Mouse (Mus musculus) forebrain, embryonic 12.5 days (tissue): ENCODE measurements around the gene S100a14. TPM values are rescaled to one million over a fixed set of nuclear protein-coding genes. Genes with fewer than 3 reads are reported as not detected.

Experiments
- ATAC-seq: fragments of 200-750 bp; cut with Nextera tagmentation; 2 replicates; pipeline ENCODE4 v1.8.0; 2017; ENCODE audit warnings: moderate TSS enrichment; ENCODE audit not compliant: low FRiP score
- H3K27ac ChIP-seq: fragments of 300-500 bp; sonication (generic); 2 replicates; pipeline ENCODE4 v1.5.1; 2016; ENCODE audit warnings: mild to moderate bottlenecking
- H3K27me3 ChIP-seq: fragments of 300-500 bp; sonication (generic); 2 replicates; pipeline ENCODE4 v1.6.1; 2016; ENCODE audit warnings: mild to moderate bottlenecking
- H3K36me3 ChIP-seq: fragments of 300-500 bp; sonication (generic); replicated peaks from 2 replicates; pipeline ENCODE4 v1.6.1; 2016; ENCODE audit warnings: mild to moderate bottlenecking
- H3K4me1 ChIP-seq: fragments of 300-500 bp; sonication (generic); 2 replicates; pipeline ENCODE4 v1.6.1; 2016
- H3K4me2 ChIP-seq: fragments of 300-500 bp; sonication (generic); 2 replicates; pipeline ENCODE4 v1.6.1; 2016; ENCODE audit warnings: mild to moderate bottlenecking, moderate library complexity
- H3K4me3 ChIP-seq: fragments of 300-500 bp; sonication (generic); replicated peaks from 2 replicates; pipeline ENCODE4 v1.5.1; 2016; ENCODE audit warnings: mild to moderate bottlenecking
- H3K9ac ChIP-seq: fragments of 300-500 bp; sonication (generic); 2 replicates; pipeline ENCODE4 v1.6.1; 2016; ENCODE audit warnings: mild to moderate bottlenecking
- H3K9me3 ChIP-seq: fragments of 300-500 bp; sonication (generic); 2 replicates; pipeline ENCODE4 v1.6.1; 2016
- WGBS: fragments of 180-500 bp; shearing (Covaris S2); methylation state at CpG from one replicate; pipeline ENCODE4 v1.1.7; 2016; 5-methylcytosine and 5-hydroxymethylcytosine counted together
- polyA plus RNA-seq: library from polyadenylated mRNA; unstranded; fragments of >200 nt; fragmentation: Nextera tagmentation; extraction: Ambion mirVana; gene quantifications from 2 replicates; pipeline ENCODE4 v1.2.1, GENCODE M21; 2016

S100a14 gene
- polyA plus RNA-seq, 1 experiment from 2014 or later: 0.24 TPM

DNA sequence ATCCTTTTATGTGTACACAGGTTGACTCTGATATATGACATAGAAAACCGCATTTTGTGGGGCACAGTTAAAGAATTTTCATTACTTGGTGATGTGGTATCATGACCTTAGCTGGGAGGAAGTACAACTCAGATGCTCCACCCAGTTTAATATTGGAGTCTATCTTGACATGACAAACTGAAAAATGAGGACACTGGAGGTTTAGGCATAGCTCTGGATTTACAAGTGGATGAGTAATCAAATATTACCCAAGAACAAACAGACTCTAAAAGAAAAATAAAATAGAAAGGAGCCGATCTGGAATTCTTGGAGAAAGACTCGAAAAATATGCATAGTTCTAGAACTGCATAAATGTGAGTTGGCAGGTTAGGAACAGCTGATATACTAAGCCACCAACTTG is 48.7 kb downstream of the S100a14 start:
- no peaks in the 10 kb centered on the region for H3K36me3 ChIP-seq
- no peak for ATAC-seq
- 80% methylated on average over 3 of the region's 3 CpGs for WGBS
- H3K4me1 ChIP-seq: no peaks in the 10 kb centered on the region
- H3K27me3 ChIP-seq: no peaks in the 10 kb centered on the region
- H3K4me3 ChIP-seq: no peak overlapping the region
- H3K4me2 ChIP-seq: no peak overlapping the region
- no peak overlapping the region for H3K27ac ChIP-seq
- no peaks in the 10 kb centered on the region for H3K9me3 ChIP-seq
- H3K9ac ChIP-seq: no peak overlapping the region

DNA sequence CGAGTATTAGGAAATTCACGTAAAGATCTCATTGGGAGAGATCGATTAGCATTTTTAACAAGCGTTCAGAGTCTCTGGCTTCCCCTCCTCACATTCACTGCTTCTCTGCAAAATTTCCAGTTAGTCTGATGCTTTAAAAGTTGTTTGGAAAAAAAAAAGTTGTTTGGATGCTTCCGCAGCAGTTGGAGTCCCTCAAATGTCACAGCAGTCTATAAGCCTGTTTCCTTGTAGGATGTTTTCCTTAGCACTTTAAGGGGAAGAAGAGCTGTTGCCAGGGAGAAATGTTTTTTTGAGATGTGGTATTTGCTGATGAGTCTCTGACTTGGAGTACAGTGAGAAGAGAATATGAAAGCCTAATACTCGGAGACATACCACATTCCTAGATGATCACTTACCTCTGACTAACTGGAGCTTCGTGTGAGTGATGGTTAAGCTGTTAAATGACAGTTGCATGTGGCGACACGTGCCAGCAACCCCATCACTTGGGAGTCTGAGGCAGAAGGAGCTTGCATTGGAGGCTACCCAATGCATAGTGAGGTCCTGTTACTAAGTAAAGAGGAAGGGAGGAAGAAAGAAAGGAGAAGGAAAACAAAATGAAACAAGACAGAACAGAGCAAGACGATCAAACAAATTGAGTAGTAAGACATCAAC is 49.8 kb downstream of the S100a14 start:
- WGBS: 81% methylated on average over 10 of the region's 10 CpGs
- H3K27me3 ChIP-seq: no peaks in the 10 kb centered on the region
- H3K4me2 ChIP-seq: no peak overlapping the region
- no peaks in the 10 kb centered on the region for H3K9me3 ChIP-seq
- ATAC-seq: no peak
- H3K9ac ChIP-seq: no peak overlapping the region
- no peaks in the 10 kb centered on the region for H3K4me1 ChIP-seq
- no peaks in the 10 kb centered on the region for H3K36me3 ChIP-seq
- H3K27ac ChIP-seq: no peak overlapping the region
- H3K4me3 ChIP-seq: no peak overlapping the region

Other genes starting within 250 kb of the S100a14 start
- 15.8 and 17.2 TPM in 2 replicates for gene Gatad2b, start 233.7 kb upstream of the S100a14 start, polyA plus RNA-seq
- 14.7 and 18.3 TPM in 2 replicates for gene Slc27a3, start 136.9 kb upstream of the S100a14 start, polyA plus RNA-seq
- 42.8 and 45.1 TPM in 2 replicates for gene Ints3, start 93.2 kb upstream of the S100a14 start, polyA plus RNA-seq
- gene Npr1, start 61.0 kb upstream of the S100a14 start, polyA plus RNA-seq: 1.6 and 2.2 TPM in 2 replicates
- gene Ilf2, start 50.7 kb upstream of the S100a14 start, polyA plus RNA-seq: 351 and 352 TPM in 2 replicates
- gene Snapin, start 35.8 kb upstream of the S100a14 start, polyA plus RNA-seq: 71.7 and 73.2 TPM in 2 replicates
- 228 and 238 TPM in 2 replicates for gene Chtop, start 17.4 kb upstream of the S100a14 start, polyA plus RNA-seq
- 5.1 and 7.0 TPM in 2 replicates for gene S100a1, start 12.5 kb upstream of the S100a14 start, polyA plus RNA-seq
- gene S100a13, start 12.4 kb upstream of the S100a14 start, polyA plus RNA-seq: 8.1 and 8.6 TPM in 2 replicates
- 26.8 and 27.3 TPM in 2 replicates for gene S100a16, start 10.4 kb downstream of the S100a14 start, polyA plus RNA-seq
- gene S100a3, start 33.7 kb downstream of the S100a14 start, polyA plus RNA-seq: not detected in 2 replicates
- not detected in 2 replicates for gene S100a2, start 63.4 kb downstream of the S100a14 start, polyA plus RNA-seq
- gene Gm42674, start 75.0 kb downstream of the S100a14 start, polyA plus RNA-seq: not detected in 2 replicates
- gene S100a4, start 76.9 kb downstream of the S100a14 start, polyA plus RNA-seq: 1.6 and 1.7 TPM in 2 replicates
- 0.56 TPM in 1 of 2 replicates, not detected in the other for gene S100a5, start 81.7 kb downstream of the S100a14 start, polyA plus RNA-seq
- 20.1 and 22.2 TPM in 2 replicates for gene S100a6, start 86.0 kb downstream of the S100a14 start, polyA plus RNA-seq
- gene S100a7a, start 127.2 kb downstream of the S100a14 start, polyA plus RNA-seq: not detected in 2 replicates
- 4.4 and 5.2 TPM in 2 replicates for gene S100a8, start 142.1 kb downstream of the S100a14 start, polyA plus RNA-seq
- gene S100a9, start 168.9 kb downstream of the S100a14 start, polyA plus RNA-seq: 2.6 and 3.8 TPM in 2 replicates
- not detected in 2 replicates for gene Pglyrp4, start 200.1 kb downstream of the S100a14 start, polyA plus RNA-seq